12 mouse cellular contexts compared by ENCODE assay signal in the genomic region with DNA sequence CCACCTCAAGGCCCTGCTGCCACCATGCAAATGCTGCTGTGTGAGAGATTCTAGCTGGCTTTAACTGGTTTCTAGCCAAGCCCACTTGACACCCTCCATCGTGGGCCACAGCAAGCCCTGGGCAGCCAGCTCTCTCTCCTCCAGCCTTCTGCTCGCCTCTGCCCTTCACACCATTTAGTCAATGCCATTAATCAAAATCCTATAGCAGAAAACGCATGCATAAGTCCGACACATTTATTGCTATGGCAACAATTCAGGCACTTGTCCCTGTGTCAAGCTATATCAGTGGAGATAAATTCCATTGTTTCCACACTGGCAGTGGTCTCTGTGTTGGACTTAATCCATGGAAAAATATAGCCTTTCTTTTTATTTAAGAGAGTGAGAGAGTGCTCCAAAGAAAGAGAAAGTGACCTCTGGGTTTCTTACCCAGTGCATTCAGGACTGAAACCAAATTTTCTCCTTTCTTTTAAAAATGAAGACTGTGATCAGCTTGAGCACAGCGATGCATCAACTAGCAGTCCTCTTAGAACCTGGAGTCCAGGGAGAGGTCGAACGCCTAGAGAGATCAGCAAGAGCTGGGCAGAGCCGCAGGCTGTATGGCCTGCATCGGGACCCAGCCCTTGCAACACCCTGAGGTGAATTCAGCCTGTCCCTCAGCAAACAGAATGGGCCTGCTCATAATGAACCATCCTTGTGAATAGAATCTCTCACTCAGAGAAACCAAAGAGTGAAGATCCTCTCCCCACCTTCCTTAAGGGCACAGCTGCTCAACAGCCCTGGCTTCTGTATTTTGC.
DNase-seq lines count a peak whose midpoint lies in the region; ATAC-seq and TF ChIP-seq lines count a peak whose summit lies in the region.
"Had no signal": no experiment of that assay in that cellular context is flagged by ENCODE, and none has a peak within 500 bp of the region (broad histone marks: within the 10 kb centered on the region; RNA-seq: fewer than 3 reads in every experiment).

No protein-coding gene starts in this region.

- H3K36me3 ChIP-seq in forebrain, embryonic 10.5 days (replicated peaks), result no peaks in the 10 kb centered on the region
- no peaks in the 10 kb centered on the region for H3K36me3 ChIP-seq in hindbrain, embryonic 14.5 days (replicated peaks; ENCODE audit: control insufficient read depth, insufficient read depth)
- no peaks in the 10 kb centered on the region for H3K36me3 ChIP-seq in midbrain, postnatal 0 days (ENCODE audit: insufficient read depth, low read length)
- H3K36me3 ChIP-seq: limb, embryonic 12.5 days had no signal

- H3K9ac ChIP-seq in hindbrain, embryonic 14.5 days, result no peak overlapping the region
- no peak overlapping the region for H3K9ac ChIP-seq in midbrain, postnatal 0 days (replicated peaks; ENCODE audit: low read length, poor library complexity, severe bottlenecking)
- H3K9ac ChIP-seq: limb, embryonic 12.5 days had no signal

- no peak overlapping the region for H3K4me3 ChIP-seq in forebrain, embryonic 10.5 days
- H3K4me3 ChIP-seq in hindbrain, embryonic 14.5 days (replicated peaks; ENCODE audit: low read length), result no peak overlapping the region
- H3K4me3 ChIP-seq in midbrain, postnatal 0 days (ENCODE audit: low read depth, low read length), result no peak overlapping the region
- H3K4me3 ChIP-seq: limb, embryonic 12.5 days; megakaryocyte, embryonic 14.5 days had no signal

- H3K9me3 ChIP-seq in forebrain, embryonic 10.5 days, result no peaks in the 10 kb centered on the region; the same call in 1 of the 2 replicates
- H3K9me3 ChIP-seq in hindbrain, embryonic 14.5 days (ENCODE audit: control insufficient read depth, low read length), result no peaks in the 10 kb centered on the region
- H3K9me3 ChIP-seq in midbrain, postnatal 0 days (ENCODE audit: low read length), result no peaks in the 10 kb centered on the region

- peak overlapping the region; percentile 40; the same call in 1 of the 2 replicates for H3K27ac ChIP-seq in forebrain, embryonic 10.5 days
- H3K27ac ChIP-seq in hindbrain, embryonic 14.5 days, result peak overlapping the region; percentile 70
- H3K27ac ChIP-seq in midbrain, postnatal 0 days (ENCODE audit: low read depth, low read length), result peak overlapping the region; percentile 39
- H3K27ac ChIP-seq: limb, embryonic 12.5 days had no signal

- peaks cover 18% of the 10 kb centered on the region for H3K4me1 ChIP-seq in forebrain, embryonic 10.5 days
- peaks cover 12% of the 10 kb centered on the region; the same call in 1 of the 2 replicates for H3K4me1 ChIP-seq in hindbrain, embryonic 14.5 days (replicated peaks; ENCODE audit: control insufficient read depth, insufficient read depth, low read length)
- peaks cover 5% of the 10 kb centered on the region; the same call in 1 of the 2 replicates for H3K4me1 ChIP-seq in midbrain, postnatal 0 days (ENCODE audit: insufficient read depth, low read length)
- H3K4me1 ChIP-seq: megakaryocyte, embryonic 14.5 days had no signal

- H3K27me3 ChIP-seq in forebrain, embryonic 10.5 days (ENCODE audit: poor library complexity, severe bottlenecking), result peaks cover 3% of the 10 kb centered on the region; the same call in 1 of the 2 replicates
- no peaks in the 10 kb centered on the region for H3K27me3 ChIP-seq in hindbrain, embryonic 14.5 days (ENCODE audit: control insufficient read depth, insufficient read depth, low read length)
- no peaks in the 10 kb centered on the region for H3K27me3 ChIP-seq in midbrain, postnatal 0 days (ENCODE audit: insufficient read depth, low read length)
- H3K27me3 ChIP-seq: limb, embryonic 12.5 days; megakaryocyte, embryonic 14.5 days had no signal

- H3K4me2 ChIP-seq in hindbrain, embryonic 14.5 days (replicated peaks), result no peak overlapping the region
- no peak overlapping the region for H3K4me2 ChIP-seq in midbrain, postnatal 0 days (ENCODE audit: low read depth, low read length, poor library complexity, severe bottlenecking)
- H3K4me2 ChIP-seq: limb, embryonic 12.5 days had no signal

- WGBS in forebrain, embryonic 10.5 days, result 59% methylated on average over 9 of the region's 9 CpGs
- 16% methylated on average over 9 of the region's 9 CpGs for WGBS in hindbrain, embryonic 14.5 days
- 16% methylated on average over 9 of the region's 9 CpGs for WGBS in midbrain, postnatal 0 days

- peak; percentile 76; the same call in 1 of the 2 replicates for ATAC-seq in hindbrain, embryonic 14.5 days (ENCODE audit: low FRiP score)
- no peak for ATAC-seq in midbrain, postnatal 0 days (ENCODE audit: low FRiP score)
- no peak for ATAC-seq in frontal cortex, adult (ENCODE audit: low TSS enrichment)
- ATAC-seq: inflammation-experienced regulatory T-cells, adult 6 months had no signal

- peak; percentile 60 for DNase-seq in embryo, embryonic 11 days
- peak; percentile 22 for DNase-seq in forebrain, embryonic 10.5 days (ENCODE audit: extremely low spot score, low spot score)
- peak; percentile 65 for DNase-seq in hindbrain, embryonic 14.5 days (ENCODE audit: low spot score)
- peak; percentile 50 for DNase-seq in midbrain, postnatal 0 days (ENCODE audit: low spot score)
- no peak for DNase-seq in right cerebral cortex, postnatal 4 days
- DNase-seq in adrenal gland, postnatal 14 days, result no peak
- DNase-seq: cerebellum, adult 18-20 months; lung, adult 18-20 months had no signal

- TF ChIP-seq CTCF in midbrain, postnatal 0 days (IDR thresholded peaks at IDR 0.05), result no peak

Comparison
In these comparisons a context has a peak if more than half of its experiments do, and no peak if none do; other contexts are left out.
1. DNase-seq: peak in embryo, embryonic 11 days (single experiment), forebrain, embryonic 10.5 days (single experiment), hindbrain, embryonic 14.5 days (single experiment) and midbrain, postnatal 0 days (single experiment); none in right cerebral cortex, postnatal 4 days (single experiment) and adrenal gland, postnatal 14 days (single experiment).
2. Peak in every context shown above with its lines, with median percentiles within 50 percentile points of each other: H3K27ac ChIP-seq.